Mouse (Mus musculus) limb, embryonic 14.5 days (tissue): ENCODE measurements around the gene Kcns1. TPM values are rescaled to one million over a fixed set of nuclear protein-coding genes. Genes with fewer than 3 reads are reported as not detected.

Source experiments
- ATAC-seq: fragments of 200-750 bp; cut with Nextera tagmentation; 2 replicates; pipeline ENCODE4 v1.8.0; 2017; ENCODE audit warnings: low read depth, moderate number of reproducible peaks, moderate TSS enrichment; ENCODE audit not compliant: low FRiP score
- DNase-seq: peaks from one replicate; pipeline ENCODE4 v3.0.0-alpha.2; 2015; ENCODE audit warnings: low spot score
- H3K27ac ChIP-seq: fragments of 300-500 bp; sonication (generic); replicated peaks from 2 replicates; pipeline ENCODE4 v1.5.1; 2014; ENCODE audit warnings: low read depth, mild to moderate bottlenecking, low read length, moderate library complexity, mixed read lengths
- H3K27me3 ChIP-seq: fragments of 300-500 bp; sonication (generic); 2 replicates; pipeline ENCODE4 v1.6.1; 2014; ENCODE audit warnings: low read length, mixed read lengths; ENCODE audit not compliant: control insufficient read depth, insufficient read depth
- H3K36me3 ChIP-seq: fragments of 300-500 bp; sonication (generic); 2 replicates; pipeline ENCODE4 v1.6.1; 2014; ENCODE audit warnings: mild to moderate bottlenecking, low read length, moderate library complexity, mixed read lengths; ENCODE audit not compliant: control insufficient read depth, insufficient read depth
- H3K4me1 ChIP-seq: fragments of 300-500 bp; sonication (generic); 2 replicates; pipeline ENCODE4 v1.6.1; 2014; ENCODE audit warnings: antibody characterized with exemption, low read length, mixed read lengths; ENCODE audit not compliant: control insufficient read depth, insufficient read depth
- H3K4me2 ChIP-seq: fragments of 300-500 bp; sonication (generic); replicated peaks from 2 replicates; pipeline ENCODE4 v1.6.1; 2014; ENCODE audit warnings: low read depth, mild to moderate bottlenecking, low read length, moderate library complexity; ENCODE audit not compliant: severe bottlenecking
- H3K4me3 ChIP-seq: fragments of 300-500 bp; sonication (generic); replicated peaks from 2 replicates; pipeline ENCODE4 v1.5.1; 2014; ENCODE audit warnings: low read length
- H3K9ac ChIP-seq: fragments of 300-500 bp; sonication (generic); 2 replicates; pipeline ENCODE4 v1.6.1; 2014; ENCODE audit warnings: mild to moderate bottlenecking, low read depth, low read length, moderate library complexity; ENCODE audit not compliant: severe bottlenecking
- H3K9me3 ChIP-seq: fragments of 300-500 bp; sonication (generic); 2 replicates; pipeline ENCODE4 v1.6.1; 2016; ENCODE audit warnings: low read length; ENCODE audit not compliant: control insufficient read depth
- POLR2A ChIP-seq: fragments of 200-500 bp; IDR thresholded peaks from 2 replicates; pipeline ENCODE4 v1.8.0; 2012; ENCODE audit warnings: inconsistent platforms, mild to moderate bottlenecking, moderate library complexity, borderline replicate concordance; ENCODE audit not compliant: insufficient read depth, insufficient read length; ENCODE audit errors: extremely low read depth
- WGBS: fragments of 180-500 bp; shearing (Covaris S2); extraction: QIAGEN DNeasy Blood & Tissue Kit; methylation state at CpG from one replicate; pipeline ENCODE4 v1.1.7; 2014; 5-methylcytosine and 5-hydroxymethylcytosine counted together
- polyA plus RNA-seq, 2 experiments: library from polyadenylated mRNA; depleted of rRNA in 1 of 2; stranded (reverse) in 1 of 2; unstranded in 1 of 2; fragments of >200 nt; fragmentation: Nextera tagmentation in 1 of 2; extraction: Ambion mirVana in 1 of 2; gene quantifications; 2 replicates each; pipeline versions ENCODE4 v1.2.1 to v1.2.3; 2012 to 2014

Gene Kcns1
- polyA plus RNA-seq, 2 experiments, result 2.7 to 6.8 TPM

GRCm38 (mm10) chr2:164146556-164146955, 24.4 kb downstream of the Kcns1 start:
- TF ChIP-seq POLR2A, result no peak
- Histone ChIP-seq H3K36me3 (peaks cover 2% of the 10 kb centered on the region), H3K4me3 (no peak overlapping the region), H3K9me3 (no peaks in the 10 kb centered on the region), H3K4me1 (peaks cover 48% of the 10 kb centered on the region), H3K27ac (no peak overlapping the region), H3K27me3 (no peaks in the 10 kb centered on the region), H3K4me2 (no peak overlapping the region), H3K9ac (no peak overlapping the region)
- ATAC-seq (no peak), DNase-seq (no peak)
- 95% methylated on average over 12 of the region's 12 CpGs for WGBS

- H3K4me3 ChIP-seq, result no peak overlapping the region
- WGBS, result 81% methylated on average over 10 of the region's 10 CpGs
- H3K36me3 ChIP-seq, result peaks cover 2% of the 10 kb centered on the region; the same call in 1 of the 2 replicates
- no peak overlapping the region for H3K27ac ChIP-seq
- H3K27me3 ChIP-seq, result no peaks in the 10 kb centered on the region
- H3K4me1 ChIP-seq, result peaks cover 42% of the 10 kb centered on the region
- no peak overlapping the region for H3K4me2 ChIP-seq
- ATAC-seq (no peak), DNase-seq (no peak)
- H3K9ac ChIP-seq, result no peak overlapping the region
- TF ChIP-seq POLR2A, result no peak
- no peaks in the 10 kb centered on the region for H3K9me3 ChIP-seq
These were observed 26.4 kb downstream of the Kcns1 start for GRCm38 (mm10) chr2:164144541-164144940.

DNA sequence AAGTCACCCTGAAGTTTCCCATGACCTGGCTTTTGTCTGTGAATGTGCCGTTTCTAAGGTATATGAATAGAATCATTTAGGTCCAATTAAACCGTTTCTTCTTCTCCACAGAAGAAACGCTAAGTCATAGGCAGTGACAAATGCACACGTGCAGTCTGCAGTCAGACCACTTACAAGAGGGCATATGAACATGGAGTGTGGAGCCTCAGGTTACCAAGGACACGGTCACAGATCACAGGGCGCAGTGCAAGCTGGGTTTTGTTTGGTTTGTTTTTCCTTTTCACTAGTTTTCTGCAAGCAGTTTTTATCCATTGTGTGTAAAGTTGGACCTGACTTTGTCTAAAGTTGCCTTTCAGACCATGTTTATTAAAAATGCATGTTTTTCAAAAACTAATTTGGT, 26.9 kb downstream of the Kcns1 start:
- no peak for TF ChIP-seq POLR2A
- no peak for ATAC-seq
- Histone ChIP-seq H3K4me1 (peaks cover 41% of the 10 kb centered on the region), H3K9ac (no peak overlapping the region), H3K27ac (no peak overlapping the region), H3K36me3 (peaks cover 2% of the 10 kb centered on the region; the same call in 1 of the 2 replicates), H3K9me3 (no peaks in the 10 kb centered on the region), H3K27me3 (no peaks in the 10 kb centered on the region), H3K4me3 (no peak overlapping the region), H3K4me2 (no peak overlapping the region)
- no peak for DNase-seq
- WGBS, result 73% methylated on average over 6 of the region's 6 CpGs

DNA sequence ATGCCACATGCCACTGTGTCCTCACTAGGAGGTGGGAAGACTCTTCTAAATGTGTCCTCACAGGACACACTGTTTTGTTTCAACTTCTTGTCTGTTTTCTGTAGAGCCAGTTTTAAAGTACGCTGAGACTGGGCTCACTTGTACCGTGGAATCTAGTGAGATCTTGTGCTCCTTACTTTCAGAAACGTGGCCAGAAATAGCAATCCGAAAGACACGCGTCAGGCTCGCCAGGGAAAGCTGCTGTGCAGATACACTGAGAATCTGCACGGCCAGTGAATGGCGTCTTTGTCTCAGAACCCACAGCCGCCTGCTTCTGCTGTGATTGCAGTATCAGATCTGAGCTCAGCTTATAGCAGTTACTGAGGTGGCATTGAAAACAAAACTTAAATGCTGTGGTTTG, 28.9 kb downstream of the Kcns1 start:
- no peak for DNase-seq
- no peak for TF ChIP-seq POLR2A
- Histone ChIP-seq H3K36me3 (peaks cover 2% of the 10 kb centered on the region; the same call in 1 of the 2 replicates), H3K9me3 (no peaks in the 10 kb centered on the region), H3K27me3 (no peaks in the 10 kb centered on the region), H3K4me3 (no peak overlapping the region), H3K27ac (peak overlapping the region; percentile 89), H3K4me1 (peaks cover 48% of the 10 kb centered on the region), H3K4me2 (no peak overlapping the region), H3K9ac (no peak overlapping the region)
- peak; percentile 24; the same call in 1 of the 2 replicates for ATAC-seq
- WGBS, result 71% methylated on average over 10 of the region's 10 CpGs

- WGBS, result 16% methylated on average over 6 of the region's 6 CpGs
- peak overlapping the region; percentile 81 for H3K27ac ChIP-seq
- ATAC-seq, result peak; percentile 45; the same call in 1 of the 2 replicates
- H3K4me3 ChIP-seq, result no peak overlapping the region
- no peaks in the 10 kb centered on the region for H3K27me3 ChIP-seq
- peaks cover 2% of the 10 kb centered on the region; the same call in 1 of the 2 replicates for H3K36me3 ChIP-seq
- H3K9me3 ChIP-seq, result no peaks in the 10 kb centered on the region
- no peak for DNase-seq
- H3K4me1 ChIP-seq, result peaks cover 55% of the 10 kb centered on the region
- no peak for TF ChIP-seq POLR2A
- H3K4me2 ChIP-seq, result no peak overlapping the region
- peak overlapping the region; percentile 36; the same call in 1 of the 2 replicates for H3K9ac ChIP-seq
These were observed 33.2 kb downstream of the Kcns1 start for GRCm38 (mm10) chr2:164137754-164138153.
